8 mouse cellular contexts compared by ENCODE assay signal in genomic region chr14:76149531-76150179, GRCm38 (mm10). TPM values are rescaled to one million over a fixed set of nuclear protein-coding genes. Genes with fewer than 3 reads are reported as not detected.
A peak's percentile ranks its signal among the peaks of the same experiment; 100 is the strongest.
DNase-seq lines count a peak whose midpoint lies in the region; ATAC-seq lines count a peak whose summit lies in the region.

No protein-coding gene starts in this region.

- DNase-seq in midbrain, embryonic 11.5 days (ENCODE audit: low spot score, missing footprints), result no peak
- peak; percentile 55 for DNase-seq in c-Kit-negative CD71-positive TER-119-positive erythroid progenitor cells, embryonic 14.5 days (ENCODE audit: low read depth, low spot score)
- DNase-seq in forebrain, embryonic 14.5 days (ENCODE audit: low spot score), result peak; percentile 76
- DNase-seq in heart, postnatal 4 days, result peak; percentile 92
- DNase-seq in limb, embryonic 11.5 days (ENCODE audit: low spot score), result peak; percentile 40
- DNase-seq in B cell, adult 2 months, result no peak

- no peak for ATAC-seq in midbrain, embryonic 13.5 days
- no peak for ATAC-seq in midbrain, embryonic 11.5 days (ENCODE audit: low FRiP score)
- peak; percentile 36; the same call in 1 of the 2 replicates for ATAC-seq in forebrain, embryonic 14.5 days
- ATAC-seq in limb, embryonic 11.5 days (ENCODE audit: insufficient number of reproducible peaks, low FRiP score, low TSS enrichment, low read depth), result no peak
- no peak for ATAC-seq in neural tube, embryonic 12.5 days (ENCODE audit: low FRiP score, low read depth)

- peak overlapping the region; percentile 6; the same call in 1 of the 2 replicates for H3K4me2 ChIP-seq in midbrain, embryonic 13.5 days (replicated peaks)
- H3K4me2 ChIP-seq in midbrain, embryonic 11.5 days, result no peak overlapping the region
- H3K4me2 ChIP-seq in forebrain, embryonic 14.5 days (ENCODE audit: low read length), result peak overlapping the region; percentile 8; the same call in 1 of the 2 replicates
- peak overlapping the region; percentile 22; the same call in 1 of the 2 replicates for H3K4me2 ChIP-seq in limb, embryonic 11.5 days (ENCODE audit: low read depth, severe bottlenecking)
- H3K4me2 ChIP-seq in neural tube, embryonic 12.5 days (replicated peaks), result peak overlapping the region; percentile 30

- WGBS in midbrain, embryonic 13.5 days, result 45% methylated on average over 13 of the region's 13 CpGs
- WGBS in midbrain, embryonic 11.5 days, result 44% methylated on average over 13 of the region's 13 CpGs
- WGBS in forebrain, embryonic 14.5 days, result 30% methylated on average over 13 of the region's 13 CpGs
- WGBS in limb, embryonic 11.5 days, result 44% methylated on average over 13 of the region's 13 CpGs
- 45% methylated on average over 13 of the region's 13 CpGs for WGBS in neural tube, embryonic 12.5 days

- peaks cover 3% of the 10 kb centered on the region; the same call in 1 of the 2 replicates for H3K27me3 ChIP-seq in midbrain, embryonic 13.5 days
- H3K27me3 ChIP-seq in midbrain, embryonic 11.5 days (ENCODE audit: control insufficient read depth, insufficient read depth, low read length), result no peaks in the 10 kb centered on the region
- H3K27me3 ChIP-seq in forebrain, embryonic 14.5 days (replicated peaks; ENCODE audit: control insufficient read depth, insufficient read depth, low read length), result no peaks in the 10 kb centered on the region
- H3K27me3 ChIP-seq in limb, embryonic 11.5 days (ENCODE audit: control insufficient read depth, insufficient read depth, low read length), result no peaks in the 10 kb centered on the region
- H3K27me3 ChIP-seq in neural tube, embryonic 12.5 days (replicated peaks), result no peaks in the 10 kb centered on the region

- H3K36me3 ChIP-seq in midbrain, embryonic 13.5 days, result no peaks in the 10 kb centered on the region
- H3K36me3 ChIP-seq in midbrain, embryonic 11.5 days (ENCODE audit: control insufficient read depth, insufficient read depth, low read length), result no peaks in the 10 kb centered on the region
- H3K36me3 ChIP-seq in forebrain, embryonic 14.5 days (ENCODE audit: control insufficient read depth, insufficient read depth, low read length), result no peaks in the 10 kb centered on the region
- no peaks in the 10 kb centered on the region for H3K36me3 ChIP-seq in limb, embryonic 11.5 days (ENCODE audit: control insufficient read depth, insufficient read depth, low read length)
- no peaks in the 10 kb centered on the region for H3K36me3 ChIP-seq in neural tube, embryonic 12.5 days

- H3K9ac ChIP-seq in midbrain, embryonic 13.5 days (replicated peaks), result no peak overlapping the region
- no peak overlapping the region for H3K9ac ChIP-seq in midbrain, embryonic 11.5 days (ENCODE audit: low read length)
- no peak overlapping the region for H3K9ac ChIP-seq in forebrain, embryonic 14.5 days (ENCODE audit: low read length)
- H3K9ac ChIP-seq in limb, embryonic 11.5 days (ENCODE audit: low read length), result no peak overlapping the region
- no peak overlapping the region for H3K9ac ChIP-seq in neural tube, embryonic 12.5 days

- H3K9me3 ChIP-seq in midbrain, embryonic 13.5 days, result no peaks in the 10 kb centered on the region
- H3K9me3 ChIP-seq in midbrain, embryonic 11.5 days (ENCODE audit: control insufficient read depth, low read length), result no peaks in the 10 kb centered on the region
- H3K9me3 ChIP-seq in forebrain, embryonic 14.5 days (replicated peaks; ENCODE audit: control insufficient read depth, low read length), result no peaks in the 10 kb centered on the region
- no peaks in the 10 kb centered on the region for H3K9me3 ChIP-seq in limb, embryonic 11.5 days (ENCODE audit: control insufficient read depth, low read length)
- H3K9me3 ChIP-seq in neural tube, embryonic 12.5 days, result no peaks in the 10 kb centered on the region

- H3K27ac ChIP-seq in midbrain, embryonic 13.5 days, result no peak overlapping the region
- H3K27ac ChIP-seq in midbrain, embryonic 11.5 days (ENCODE audit: low read depth, low read length), result no peak overlapping the region
- H3K27ac ChIP-seq in forebrain, embryonic 14.5 days (ENCODE audit: low read depth, low read length), result peak overlapping the region; percentile 27; the same call in 1 of the 2 replicates
- no peak overlapping the region for H3K27ac ChIP-seq in limb, embryonic 11.5 days (replicated peaks; ENCODE audit: low read depth, low read length)
- H3K27ac ChIP-seq in neural tube, embryonic 12.5 days, result no peak overlapping the region

- H3K4me1 ChIP-seq in midbrain, embryonic 13.5 days (replicated peaks), result peaks cover 12% of the 10 kb centered on the region
- H3K4me1 ChIP-seq in midbrain, embryonic 11.5 days (ENCODE audit: control insufficient read depth, insufficient read depth, low read length), result peaks cover 9% of the 10 kb centered on the region; the same call in 1 of the 2 replicates
- H3K4me1 ChIP-seq in forebrain, embryonic 14.5 days (ENCODE audit: control insufficient read depth, insufficient read depth, low read length), result peaks cover 17% of the 10 kb centered on the region
- peaks cover 5% of the 10 kb centered on the region; the same call in 1 of the 2 replicates for H3K4me1 ChIP-seq in limb, embryonic 11.5 days (ENCODE audit: control insufficient read depth, insufficient read depth, low read length)
- no peaks in the 10 kb centered on the region for H3K4me1 ChIP-seq in neural tube, embryonic 12.5 days

- no peak overlapping the region for H3K4me3 ChIP-seq in midbrain, embryonic 13.5 days (replicated peaks)
- no peak overlapping the region for H3K4me3 ChIP-seq in midbrain, embryonic 11.5 days (ENCODE audit: low read depth, low read length)
- no peak overlapping the region for H3K4me3 ChIP-seq in forebrain, embryonic 14.5 days (ENCODE audit: low read depth, low read length)
- no peak overlapping the region for H3K4me3 ChIP-seq in limb, embryonic 11.5 days (ENCODE audit: low read depth, low read length)
- no peak overlapping the region for H3K4me3 ChIP-seq in neural tube, embryonic 12.5 days

RNA-seq across cellular contexts. Expression of gene Nufip1, which starts 39.0 kb away (rescaled TPM):
- polyA plus RNA-seq in midbrain, embryonic 13.5 days (2015; fragmentation: Nextera tagmentation; extraction: Ambion mirVana), result 13.7 and 14.9 TPM in 2 replicates
- 19.2 and 19.3 TPM in 2 replicates for polyA plus RNA-seq in midbrain, embryonic 11.5 days (2014; fragmentation: Nextera tagmentation; extraction: Ambion mirVana)
- 13.8 and 15.0 TPM in 2 replicates for polyA plus RNA-seq in forebrain, embryonic 14.5 days (2014; fragmentation: Nextera tagmentation; extraction: Ambion mirVana)
- total RNA-seq in heart, postnatal 4 days (2021), result 1 to 10 TPM; 6.0 to 6.4 TPM
- 19.8 and 20.1 TPM in 2 replicates for polyA plus RNA-seq in limb, embryonic 11.5 days (2014; fragmentation: Nextera tagmentation; extraction: Ambion mirVana)
- 16.0 and 17.4 TPM in 2 replicates for polyA plus RNA-seq in neural tube, embryonic 12.5 days (2016; fragmentation: Nextera tagmentation; extraction: Ambion mirVana)

RNA-seq across cellular contexts. Expression of gene Gpalpp1, which starts 39.1 kb away (rescaled TPM):
- polyA plus RNA-seq in midbrain, embryonic 13.5 days (2015; fragmentation: Nextera tagmentation; extraction: Ambion mirVana), result 15.3 and 15.6 TPM in 2 replicates
- 19.9 and 21.2 TPM in 2 replicates for polyA plus RNA-seq in midbrain, embryonic 11.5 days (2014; fragmentation: Nextera tagmentation; extraction: Ambion mirVana)
- 13.0 and 14.3 TPM in 2 replicates for polyA plus RNA-seq in forebrain, embryonic 14.5 days (2014; fragmentation: Nextera tagmentation; extraction: Ambion mirVana)
- total RNA-seq in heart, postnatal 4 days (2021), result 10 to 100 TPM; 14.8 to 15.4 TPM
- polyA plus RNA-seq in limb, embryonic 11.5 days (2014; fragmentation: Nextera tagmentation; extraction: Ambion mirVana), result 15.0 and 19.4 TPM in 2 replicates
- 16.2 and 18.3 TPM in 2 replicates for polyA plus RNA-seq in neural tube, embryonic 12.5 days (2016; fragmentation: Nextera tagmentation; extraction: Ambion mirVana)

Comparison
In these comparisons a context has a peak if more than half of its experiments do, and no peak if none do; other contexts are left out.
1. DNase-seq: peak in c-Kit-negative CD71-positive TER-119-positive erythroid progenitor cells, embryonic 14.5 days (single experiment), forebrain, embryonic 14.5 days (single experiment), heart, postnatal 4 days (single experiment) and limb, embryonic 11.5 days (single experiment); none in midbrain, embryonic 11.5 days (single experiment) and B cell, adult 2 months (0 of 2).